Mouse (Mus musculus) MEL (cell line): ENCODE results near the gene Zdhhc8. TPM values are rescaled to one million over a fixed set of nuclear protein-coding genes. Genes with fewer than 3 reads are reported as not detected.

ENCODE experiments used
- DNase-seq: peaks from one replicate; pipeline ENCODE4 v3.0.0; 2011; ENCODE audit warnings: low read depth, low spot score
- H3K27ac ChIP-seq: 2 replicates; pipeline ENCODE4 v1.5.1; 2012; ENCODE audit warnings: low read depth, mild to moderate bottlenecking, control low read depth, low read length, moderate library complexity; ENCODE audit not compliant: control insufficient read depth
- H3K27me3 ChIP-seq, 2 experiments: fragments of 150-350 bp in 1 of 2; sonication (generic) in 1 of 2; 2 replicates each; pipeline ENCODE4 v1.6.1; 2012; ENCODE audit warnings: low read length in 2 of 2, mild to moderate bottlenecking in 2 of 2, improper control_type of control experiment in 1 of 2, moderate library complexity in 1 of 2; ENCODE audit not compliant: insufficient read depth in 2 of 2, control insufficient read depth in 1 of 2
- H3K36me3 ChIP-seq, 2 experiments: 2 replicates each; pipeline ENCODE4 v1.6.1; 2012 to 2014; ENCODE audit warnings: low read length in 2 of 2, improper control_type of control experiment in 1 of 2, inconsistent platforms in 1 of 2, mild to moderate bottlenecking in 1 of 2; ENCODE audit not compliant: insufficient read depth in 2 of 2, control insufficient read depth in 1 of 2
- H3K4me1 ChIP-seq, 2 experiments: fragments of 150-350 bp in 1 of 2; sonication (generic) in 1 of 2; 2 replicates each; pipeline ENCODE4 v1.6.1; 2012; ENCODE audit warnings: low read length in 2 of 2, improper control_type of control experiment in 1 of 2, mild to moderate bottlenecking in 1 of 2; ENCODE audit not compliant: insufficient read depth in 2 of 2, control insufficient read depth in 1 of 2
- H3K4me3 ChIP-seq, 2 experiments: fragments of 150-350 bp in 1 of 2; sonication (generic) in 1 of 2; 2 replicates each; pipeline ENCODE4 v1.5.1; 2012; ENCODE audit warnings: low read depth in 2 of 2, low read length in 2 of 2, mild to moderate bottlenecking in 2 of 2, moderate library complexity in 2 of 2, control low read depth in 1 of 2, improper control_type of control experiment in 1 of 2; ENCODE audit not compliant: control insufficient read depth in 1 of 2, insufficient read depth in 1 of 2
- H3K79me2 ChIP-seq: 2 replicates; pipeline ENCODE4 v1.6.1; 2012; ENCODE audit warnings: mild to moderate bottlenecking, low read length, moderate library complexity; ENCODE audit not compliant: control insufficient read depth, poor library complexity, insufficient read depth
- H3K9ac ChIP-seq: 2 replicates; pipeline ENCODE4 v1.6.1; 2012; ENCODE audit warnings: low read depth, mild to moderate bottlenecking, control low read depth, low read length, moderate library complexity; ENCODE audit not compliant: control insufficient read depth, poor library complexity, severe bottlenecking
- H3K9me3 ChIP-seq: fragments of 150-350 bp; sonication (generic); replicated peaks from 2 replicates; pipeline ENCODE4 v1.6.1; 2012; ENCODE audit warnings: mild to moderate bottlenecking, low read length, improper control_type of control experiment, moderate library complexity; ENCODE audit not compliant: insufficient read depth
- CTCF ChIP-seq, 3 experiments: IDR thresholded peaks in 2 of 3; conservative IDR thresholded peaks in 1 of 3; 2 replicates each; pipeline ENCODE4 v1.5.1; 2011 to 2012; ENCODE audit warnings: low read length in 3 of 3, low read depth in 2 of 3, mild to moderate bottlenecking in 2 of 3, improper control_type of control experiment in 1 of 3, inconsistent platforms in 1 of 3, mixed read lengths in 1 of 3, moderate library complexity in 1 of 3; ENCODE audit not compliant: control insufficient read depth in 1 of 3, insufficient read depth in 1 of 3, poor library complexity in 1 of 3, severe bottlenecking in 1 of 3
- E2F4 ChIP-seq: IDR thresholded peaks from 2 replicates; pipeline ENCODE4 v1.6.1; 2011; ENCODE audit warnings: low read depth, low read length, improper control_type of control experiment, borderline replicate concordance
- ELF1 ChIP-seq: IDR thresholded peaks from 2 replicates; pipeline ENCODE4 v1.6.1; 2014; ENCODE audit warnings: low read depth, mild to moderate bottlenecking, inconsistent platforms, low read length, improper control_type of control experiment, moderate library complexity
- EP300 ChIP-seq, 2 experiments: IDR thresholded peaks; 2 replicates each; pipeline ENCODE4 v1.6.1; 2011; ENCODE audit warnings: improper control_type of control experiment in 2 of 2, low read length in 2 of 2, low read depth in 1 of 2, mild to moderate bottlenecking in 1 of 2
- KAT2A ChIP-seq: conservative IDR thresholded peaks from 2 replicates; pipeline ENCODE4 v1.6.1; 2012; ENCODE audit warnings: low read depth, low read length, improper control_type of control experiment, inconsistent platforms
- MAFK ChIP-seq: IDR thresholded peaks from 2 replicates; pipeline ENCODE4 v1.6.1; 2011; ENCODE audit warnings: low read depth, mild to moderate bottlenecking, low read length, improper control_type of control experiment, borderline replicate concordance
- MAZ ChIP-seq: IDR thresholded peaks from 2 replicates; pipeline ENCODE4 v1.6.1; 2012; ENCODE audit warnings: low read depth, mild to moderate bottlenecking, inconsistent platforms, low read length, improper control_type of control experiment
- MXI1 ChIP-seq: IDR thresholded peaks from 2 replicates; pipeline ENCODE4 v1.6.1; 2011; ENCODE audit warnings: mild to moderate bottlenecking, low read depth, low read length, improper control_type of control experiment
- NELFE ChIP-seq: IDR thresholded peaks from 2 replicates; pipeline ENCODE4 v1.6.1; 2011; ENCODE audit warnings: low read depth, low read length, improper control_type of control experiment
- NRF1 ChIP-seq: IDR thresholded peaks from 2 replicates; pipeline ENCODE4 v1.6.1; 2014; ENCODE audit warnings: low read depth, mild to moderate bottlenecking, inconsistent platforms, low read length, improper control_type of control experiment, moderate library complexity; ENCODE audit not compliant: poor library complexity, insufficient read depth, severe bottlenecking
- POLR2A ChIP-seq, 2 experiments: IDR thresholded peaks; 2 replicates each; pipeline ENCODE4 v1.6.1; 2011 to 2012; ENCODE audit warnings: low read length in 2 of 2, mild to moderate bottlenecking in 2 of 2, control low read depth in 1 of 2, improper control_type of control experiment in 1 of 2, low read depth in 1 of 2, moderate library complexity in 1 of 2; ENCODE audit not compliant: control insufficient read depth in 1 of 2, insufficient read depth in 1 of 2, poor library complexity in 1 of 2
- POLR2AphosphoS2 ChIP-seq: IDR thresholded peaks from 2 replicates; pipeline ENCODE4 v1.6.1; 2011; ENCODE audit warnings: low read length, improper control_type of control experiment
- RAD21 ChIP-seq: IDR thresholded peaks from 2 replicates; pipeline ENCODE4 v1.6.1; 2011; ENCODE audit warnings: mild to moderate bottlenecking, low read depth, low read length, improper control_type of control experiment
- RCOR1 ChIP-seq: IDR thresholded peaks from 2 replicates; pipeline ENCODE4 v1.6.1; 2012; ENCODE audit warnings: low read depth, mild to moderate bottlenecking, inconsistent platforms, low read length, improper control_type of control experiment
- TBP ChIP-seq: IDR thresholded peaks from 2 replicates; pipeline ENCODE4 v1.8.0; 2011; ENCODE audit warnings: low read depth, low read length, improper control_type of control experiment
- UBTF ChIP-seq: IDR thresholded peaks from 2 replicates; pipeline ENCODE4 v1.6.1; 2012; ENCODE audit warnings: low read depth, mild to moderate bottlenecking, inconsistent platforms, low read length, improper control_type of control experiment, moderate library complexity, borderline replicate concordance; ENCODE audit not compliant: insufficient read depth
- USF1 ChIP-seq: IDR thresholded peaks from 2 replicates; pipeline ENCODE4 v1.6.1; 2014; ENCODE audit warnings: low read depth, mild to moderate bottlenecking, inconsistent platforms, low read length, improper control_type of control experiment, moderate library complexity
- USF2 ChIP-seq, 2 experiments: IDR thresholded peaks; 2 replicates each; pipeline ENCODE4 v1.6.1; 2011 to 2012; ENCODE audit warnings: improper control_type of control experiment in 2 of 2, low read length in 2 of 2, borderline replicate concordance in 1 of 2, inconsistent platforms in 1 of 2, low read depth in 1 of 2, mild to moderate bottlenecking in 1 of 2; ENCODE audit not compliant: insufficient read depth in 1 of 2
- ZMIZ1 ChIP-seq: IDR thresholded peaks from 2 replicates; pipeline ENCODE4 v1.6.1; 2012; ENCODE audit warnings: low read depth, mild to moderate bottlenecking, inconsistent platforms, low read length, improper control_type of control experiment, moderate library complexity
- polyA plus RNA-seq, 2 experiments: library from polyadenylated mRNA; stranded (reverse) in 1 of 2; unstranded in 1 of 2; fragments of >175 nt in 1 of 2; fragments of >200 nt in 1 of 2; gene quantifications; 2 replicates each; pipeline versions ENCODE4 v1.2.1 to v1.2.4; 2012; ENCODE audit warnings: low replicate concordance in 2 of 2, low read depth in 1 of 2; ENCODE audit not compliant: insufficient read length in 2 of 2, insufficient read depth in 1 of 2, missing spikeins in 1 of 2
- total RNA-seq: library from RNA; depleted of rRNA; stranded (reverse); fragments of 300-350 nt; gene quantifications from 2 replicates; pipeline ENCODE4 v1.2.3, GENCODE M21; 2012

Zdhhc8 gene
- total and polyA plus RNA-seq, 3 experiments: 9.6 to 33.2 TPM; not detected in 1

- DNase-seq: no peak
- H3K9ac ChIP-seq: no peak overlapping the region
- H3K79me2 ChIP-seq: no peaks in the 10 kb centered on the region
- no peaks in the 10 kb centered on the region for H3K9me3 ChIP-seq
- no peaks in the 10 kb centered on the region for H3K36me3 ChIP-seq
- no peak overlapping the region for H3K27ac ChIP-seq
- no peaks in the 10 kb centered on the region for H3K27me3 ChIP-seq
- H3K4me3 ChIP-seq: no peak overlapping the region
- TF ChIP-seq EP300 (IDR thresholded peaks at IDR 0.05; ENCODE audit: low read depth in 1 of 2, low read length in 2 of 2) (no peak), MAZ (no peak), TBP (no peak), POLR2AphosphoS2 (no peak), POLR2A (IDR thresholded peaks at IDR 0.05; ENCODE audit: control insufficient read depth in 1 of 2, insufficient read depth in 1 of 2, low read depth in 1 of 2, low read length in 2 of 2, poor library complexity in 1 of 2) (no peak), CTCF (IDR thresholded peaks at IDR 0.05 in 2 of 3, conservative IDR thresholded peaks at IDR 0.05 in 1 of 3; ENCODE audit: control insufficient read depth in 1 of 3, insufficient read depth in 1 of 3, low read depth in 2 of 3, low read length in 3 of 3, poor library complexity in 1 of 3, severe bottlenecking in 1 of 3) (no peak), USF2 (IDR thresholded peaks at IDR 0.05; ENCODE audit: borderline replicate concordance in 1 of 2, insufficient read depth in 1 of 2, low read depth in 1 of 2, low read length in 2 of 2) (no peak), NRF1 (no peak), UBTF (no peak), E2F4 (no peak), MAFK (no peak), RAD21 (no peak), ELF1 (no peak)
- H3K4me1 ChIP-seq: no peaks in the 10 kb centered on the region
Observed at GRCm38 (mm10) chr16:18218580-18218996, 16.3 kb downstream of the Zdhhc8 start.

DNA sequence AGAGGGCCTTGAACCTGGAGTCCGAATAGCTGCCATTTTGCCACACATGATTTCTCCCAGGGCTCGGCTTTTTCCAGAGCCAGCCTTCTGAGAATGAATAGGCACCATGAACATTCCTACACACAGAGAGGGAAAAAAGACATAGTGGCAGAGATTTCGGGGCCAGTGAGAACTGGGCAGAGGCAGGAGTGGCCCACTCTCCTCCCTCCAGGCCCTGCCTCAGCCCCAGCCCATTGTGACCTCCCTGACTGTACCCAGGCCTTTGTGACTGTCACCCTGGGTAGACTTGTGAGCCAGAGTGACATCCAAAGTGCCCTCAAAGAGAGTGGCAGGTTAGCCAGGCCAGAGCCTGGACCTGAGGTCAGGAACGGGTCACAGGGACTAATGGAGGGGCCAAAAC is 17.4 kb downstream of the Zdhhc8 start, which contains the start of gene Ccdc188:
Gene Ccdc188 (plus strand): TSS at position 301 of the 400 bp plus-strand sequence.
- no peak for DNase-seq
- TF ChIP-seq RAD21: no peak
- TF ChIP-seq ZMIZ1: no peak
- no peak for TF ChIP-seq MXI1
- no peak for TF ChIP-seq MAZ
- no peak for TF ChIP-seq USF1
- no peak for TF ChIP-seq NELFE
- no peak for TF ChIP-seq KAT2A
- TF ChIP-seq RCOR1: no peak
- Histone ChIP-seq H3K36me3 (no peaks in the 10 kb centered on the region), H3K9me3 (no peaks in the 10 kb centered on the region), H3K9ac (no peak within 1 kb of the TSS), H3K27me3 (no peaks in the 10 kb centered on the region), H3K4me3 (no peak within 1 kb of the TSS), H3K27ac (no peak within 1 kb of the TSS), H3K79me2 (no peaks in the 10 kb centered on the region), H3K4me1 (no peaks in the 10 kb centered on the region)
